In the genomic region with DNA sequence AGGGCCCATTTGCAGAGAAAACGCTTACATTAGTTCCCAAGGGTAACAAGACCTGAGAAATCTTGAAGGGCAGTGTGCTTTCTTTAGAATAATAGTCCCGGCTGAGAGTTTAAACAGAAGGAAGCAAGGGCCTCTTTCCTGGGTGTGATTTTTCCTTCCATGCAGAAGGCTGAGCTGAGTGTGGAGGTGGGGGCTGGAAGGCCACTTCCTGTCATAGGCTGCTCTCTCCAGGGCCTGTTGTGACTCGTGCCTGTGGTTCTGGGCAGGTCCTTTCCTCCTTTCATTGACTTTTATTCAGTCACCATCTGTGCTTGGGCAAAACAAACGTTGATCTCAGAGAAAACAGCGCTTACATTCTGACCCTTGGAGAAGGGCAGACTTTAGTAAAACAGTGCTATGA, we compare ENCODE assay signal across 10 mouse cellular contexts. TPM values are rescaled to one million over a fixed set of nuclear protein-coding genes. Genes with fewer than 3 reads are reported as not detected.
DNase-seq lines count a peak whose midpoint lies in the region; ATAC-seq lines count a peak whose summit lies in the region.
"Had no signal": no experiment of that assay in that cellular context is flagged by ENCODE, and none has a peak within 500 bp of the region (broad histone marks: within the 10 kb centered on the region; RNA-seq: fewer than 3 reads in every experiment).

No protein-coding gene starts in this region.

- H3K9me3 ChIP-seq in forebrain, embryonic 13.5 days (replicated peaks): no peaks in the 10 kb centered on the region
- no peaks in the 10 kb centered on the region for H3K9me3 ChIP-seq in forebrain, embryonic 16.5 days (ENCODE audit: control insufficient read depth, low read length)
- H3K9me3 ChIP-seq in midbrain, embryonic 14.5 days (ENCODE audit: control insufficient read depth, low read length): no peaks in the 10 kb centered on the region
- H3K9me3 ChIP-seq: G1E had no signal

- H3K27me3 ChIP-seq in forebrain, embryonic 13.5 days: peaks cover 4% of the 10 kb centered on the region
- H3K27me3 ChIP-seq in forebrain, embryonic 16.5 days (replicated peaks; ENCODE audit: control insufficient read depth, insufficient read depth, low read length): no peaks in the 10 kb centered on the region
- no peaks in the 10 kb centered on the region for H3K27me3 ChIP-seq in midbrain, embryonic 14.5 days (ENCODE audit: control insufficient read depth, insufficient read depth, low read length)

- H3K9ac ChIP-seq in forebrain, embryonic 13.5 days: no peak overlapping the region
- H3K9ac ChIP-seq in forebrain, embryonic 16.5 days (replicated peaks; ENCODE audit: low read depth, low read length): no peak overlapping the region
- H3K9ac ChIP-seq in midbrain, embryonic 14.5 days (replicated peaks; ENCODE audit: low read length): no peak overlapping the region

- no peaks in the 10 kb centered on the region for H3K36me3 ChIP-seq in forebrain, embryonic 13.5 days (ENCODE audit: poor library complexity, severe bottlenecking)
- H3K36me3 ChIP-seq in forebrain, embryonic 16.5 days (ENCODE audit: control insufficient read depth, insufficient read depth): no peaks in the 10 kb centered on the region
- H3K36me3 ChIP-seq in midbrain, embryonic 14.5 days (ENCODE audit: control insufficient read depth, insufficient read depth, low read length): no peaks in the 10 kb centered on the region
- H3K36me3 ChIP-seq: G1E had no signal

- H3K4me2 ChIP-seq in forebrain, embryonic 13.5 days: peak overlapping the region; percentile 86; the same call in 1 of the 2 replicates
- H3K4me2 ChIP-seq in forebrain, embryonic 16.5 days (ENCODE audit: low read length): no peak overlapping the region; the same call in 1 of the 2 replicates
- H3K4me2 ChIP-seq in midbrain, embryonic 14.5 days (ENCODE audit: low read length): peak overlapping the region; percentile 93; the same call in 1 of the 2 replicates

- intact Hi-C loops in heart, postnatal 36 days (cut with DNase I): no loop called here

- 0 out of 2 replicates have a peak overlapping the region, but pooled peaks have one; percentile 51 for H3K4me3 ChIP-seq in forebrain, embryonic 13.5 days
- H3K4me3 ChIP-seq in forebrain, embryonic 16.5 days (replicated peaks; ENCODE audit: low read length): no peak overlapping the region
- H3K4me3 ChIP-seq in midbrain, embryonic 14.5 days (replicated peaks; ENCODE audit: low read depth, low read length): no peak overlapping the region

- no peak overlapping the region for H3K27ac ChIP-seq in forebrain, embryonic 13.5 days
- no peak overlapping the region for H3K27ac ChIP-seq in forebrain, embryonic 16.5 days (ENCODE audit: low read length)
- no peak overlapping the region for H3K27ac ChIP-seq in midbrain, embryonic 14.5 days (replicated peaks; ENCODE audit: low read depth, low read length)

- H3K4me1 ChIP-seq in forebrain, embryonic 13.5 days: peaks cover 15% of the 10 kb centered on the region; the same call in 1 of the 2 replicates
- H3K4me1 ChIP-seq in forebrain, embryonic 16.5 days (replicated peaks; ENCODE audit: control insufficient read depth, insufficient read depth, low read length): peaks cover 12% of the 10 kb centered on the region
- peaks cover 8% of the 10 kb centered on the region; the same call in 1 of the 2 replicates for H3K4me1 ChIP-seq in midbrain, embryonic 14.5 days (ENCODE audit: control insufficient read depth, insufficient read depth, low read length)

- WGBS in forebrain, embryonic 13.5 days: 61% methylated on average over 5 of the region's 5 CpGs
- 48% methylated on average over 5 of the region's 5 CpGs for WGBS in forebrain, embryonic 16.5 days
- whole genome bisulfite sequencing in midbrain, embryonic 14.5 days: 45% methylated on average over 5 of the region's 5 CpGs

- ATAC-seq in forebrain, embryonic 13.5 days: no peak
- ATAC-seq in forebrain, embryonic 16.5 days: no peak
- no peak for ATAC-seq in midbrain, embryonic 14.5 days (ENCODE audit: low FRiP score, low TSS enrichment)

- DNase-seq in adrenal gland, postnatal 14 days: peak; percentile 25
- peak; percentile 30 to 34 for DNase-seq in heart, postnatal 36 days
- peak; percentile 9 to 42 for DNase-seq in kidney, postnatal 4 days
- peak; percentile 17 for DNase-seq in midbrain, embryonic 14.5 days
- DNase-seq in c-Kit-positive CD71-positive TER-119-positive erythroid progenitor cells, embryonic 14.5 days (ENCODE audit: low spot score): no peak
- no peak for DNase-seq in layer of hippocampus, adult 18-20 months (ENCODE audit: low spot score in 2 of 2)

RNA-seq across cellular contexts. Expression of a gene that starts 1.2 kb away (rescaled TPM):
- 7.8 and 8.1 TPM in 2 replicates for polyA plus RNA-seq in forebrain, embryonic 13.5 days (2015; fragmentation: Nextera tagmentation; extraction: Ambion mirVana)
- polyA plus RNA-seq in forebrain, embryonic 16.5 days (2015; fragmentation: Nextera tagmentation; extraction: Ambion mirVana): 12.2 and 17.4 TPM in 2 replicates
- total RNA-seq in adrenal gland, postnatal 14 days (2021): 55.3 and 61.5 TPM in 2 replicates
- total RNA-seq in heart, postnatal 36 days (2021): 10 to 100 TPM; 50.1 to 56.7 TPM
- polyA plus RNA-seq in midbrain, embryonic 14.5 days (2014; fragmentation: Nextera tagmentation; extraction: Ambion mirVana): 7.6 and 10.2 TPM in 2 replicates
- total RNA-seq in layer of hippocampus, adult 18-20 months (2021): 10 to 100 TPM; 21.5 to 21.6 TPM
- polyA plus RNA-seq: G1E had no signal

RNA-seq across cellular contexts. Expression of a gene that starts 24.0 kb away (rescaled TPM):
- 21.6 and 23.7 TPM in 2 replicates for polyA plus RNA-seq in forebrain, embryonic 13.5 days (2015; fragmentation: Nextera tagmentation; extraction: Ambion mirVana)
- 34.9 and 50.3 TPM in 2 replicates for polyA plus RNA-seq in forebrain, embryonic 16.5 days (2015; fragmentation: Nextera tagmentation; extraction: Ambion mirVana)
- 381 and 383 TPM in 2 replicates for total RNA-seq in adrenal gland, postnatal 14 days (2021)
- total RNA-seq in heart, postnatal 36 days (2021): 100 to 1,000 TPM; 270 to 284 TPM
- 6.5 and 15.2 TPM in 2 replicates for polyA plus RNA-seq in midbrain, embryonic 14.5 days (2014; fragmentation: Nextera tagmentation; extraction: Ambion mirVana)
- 10 to 100 TPM; 13.5 TPM for total RNA-seq in layer of hippocampus, adult 18-20 months (2021)
- total RNA-seq: G1E; hematopoietic stem cell, adult 5-6 weeks had no signal
- polyA plus RNA-seq: G1E had no signal

Comparison
In these comparisons a context has a peak if more than half of its experiments do, and no peak if none do; other contexts are left out.
1. DNase-seq: peak in adrenal gland, postnatal 14 days (single experiment), heart, postnatal 36 days (2 of 2), kidney, postnatal 4 days (2 of 2) and midbrain, embryonic 14.5 days (single experiment); none in c-Kit-positive CD71-positive TER-119-positive erythroid progenitor cells, embryonic 14.5 days (single experiment) and layer of hippocampus, adult 18-20 months (0 of 2).
2. RNA of a gene that starts 24.0 kb away (total RNA-seq): 381 to 383 TPM in adrenal gland, postnatal 14 days and 270 to 284 TPM in heart, postnatal 36 days; 13.5 TPM in layer of hippocampus, adult 18-20 months; every median in the first group is over 10 times any median in the second.